Mouse (Mus musculus) forebrain, embryonic 16.5 days (tissue): ENCODE results near the gene 9230102O04Rik. TPM values are rescaled to one million over a fixed set of nuclear protein-coding genes. Genes with fewer than 3 reads are reported as not detected.

ENCODE experiments used
- ATAC-seq: fragments of 200-750 bp; cut with Nextera tagmentation; 2 replicates; pipeline ENCODE4 v1.8.0; 2017; ENCODE audit warnings: mild to moderate bottlenecking, moderate library complexity
- H3K27ac ChIP-seq: fragments of 300-500 bp; sonication (generic); 2 replicates; pipeline ENCODE4 v1.5.1; 2014; ENCODE audit warnings: low read length, control low read depth
- H3K27me3 ChIP-seq: fragments of 300-500 bp; sonication (generic); replicated peaks from 2 replicates; pipeline ENCODE4 v1.6.1; 2014; ENCODE audit warnings: low read length; ENCODE audit not compliant: control insufficient read depth, insufficient read depth
- H3K36me3 ChIP-seq: fragments of 300-500 bp; sonication (generic); 2 replicates; pipeline ENCODE4 v1.6.1; 2014; ENCODE audit not compliant: control insufficient read depth, insufficient read depth
- H3K4me1 ChIP-seq: fragments of 300-500 bp; sonication (generic); replicated peaks from 2 replicates; pipeline ENCODE4 v1.6.1; 2014; ENCODE audit warnings: low read length; ENCODE audit not compliant: control insufficient read depth, insufficient read depth
- H3K4me2 ChIP-seq: fragments of 300-500 bp; sonication (generic); 2 replicates; pipeline ENCODE4 v1.6.1; 2014; ENCODE audit warnings: mild to moderate bottlenecking, low read length, control low read depth
- H3K4me3 ChIP-seq: fragments of 300-500 bp; sonication (generic); replicated peaks from 2 replicates; pipeline ENCODE4 v1.5.1; 2014; ENCODE audit warnings: mild to moderate bottlenecking, low read length, control low read depth
- H3K9ac ChIP-seq: fragments of 300-500 bp; sonication (generic); replicated peaks from 2 replicates; pipeline ENCODE4 v1.6.1; 2014; ENCODE audit warnings: low read depth, low read length, control low read depth
- H3K9me3 ChIP-seq: fragments of 300-500 bp; sonication (generic); 2 replicates; pipeline ENCODE4 v1.6.1; 2016; ENCODE audit warnings: low read length; ENCODE audit not compliant: control insufficient read depth
- WGBS: fragments of 180-500 bp; shearing (Covaris S2); extraction: QIAGEN DNeasy Blood & Tissue Kit; methylation state at CpG from one replicate; pipeline ENCODE4 v1.1.7; 2014; 5-methylcytosine and 5-hydroxymethylcytosine counted together
- polyA plus RNA-seq: library from polyadenylated mRNA; unstranded; fragments of >200 nt; fragmentation: Nextera tagmentation; extraction: Ambion mirVana; gene quantifications from 2 replicates; pipeline ENCODE4 v1.2.1, GENCODE M21; 2015

The 9230102O04Rik gene
- polyA plus RNA-seq, 1 experiment from 2014 or later, result not detected

DNA sequence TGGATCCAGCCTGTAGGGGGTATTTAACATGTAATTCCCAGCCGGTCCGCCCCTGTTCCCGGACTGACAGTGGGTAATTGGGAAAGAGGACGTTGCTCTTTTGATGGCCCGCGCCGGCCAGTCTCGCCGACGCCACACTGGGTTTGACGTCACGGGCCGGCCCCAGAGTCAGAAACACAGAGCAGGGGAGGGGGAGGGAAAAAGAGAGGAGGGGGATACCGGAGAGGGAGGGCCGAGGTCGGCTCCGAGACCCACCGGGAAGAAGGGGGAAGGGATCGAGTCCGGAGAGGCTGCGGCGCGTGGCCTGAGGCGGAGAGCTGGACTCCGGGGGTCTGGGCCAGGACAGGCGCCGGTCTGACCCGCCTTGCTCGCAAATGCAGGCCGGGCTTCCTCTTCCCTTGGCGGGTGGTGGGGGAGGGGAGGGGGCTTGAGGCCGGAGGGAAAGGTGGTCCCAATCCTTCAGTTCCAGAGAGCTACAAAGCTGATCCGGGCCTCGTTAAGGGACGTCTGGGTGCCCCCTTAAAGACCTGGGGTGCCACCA is 8.2 kb downstream of the 9230102O04Rik start, which contains the start of gene 4930412O13Rik:
Gene 4930412O13Rik (plus strand): TSS at position 202 of the 541 bp plus-strand sequence.
- peaks cover 36% of the 10 kb centered on the region for H3K4me1 ChIP-seq
- peak within 1 kb of the TSS; percentile 10; the same call in 1 of the 2 replicates for H3K4me3 ChIP-seq
- no peaks in the 10 kb centered on the region for H3K9me3 ChIP-seq
- H3K27ac ChIP-seq, result no peak within 1 kb of the TSS
- WGBS, result 1% methylated on average over 34 of the region's 35 CpGs
- no peaks in the 10 kb centered on the region for H3K36me3 ChIP-seq
- H3K27me3 ChIP-seq, result peaks cover 53% of the 10 kb centered on the region
- H3K9ac ChIP-seq, result no peak within 1 kb of the TSS
- ATAC-seq, result no peak
- peak within 1 kb of the TSS; percentile 30; the same call in 1 of the 2 replicates for H3K4me2 ChIP-seq

DNA sequence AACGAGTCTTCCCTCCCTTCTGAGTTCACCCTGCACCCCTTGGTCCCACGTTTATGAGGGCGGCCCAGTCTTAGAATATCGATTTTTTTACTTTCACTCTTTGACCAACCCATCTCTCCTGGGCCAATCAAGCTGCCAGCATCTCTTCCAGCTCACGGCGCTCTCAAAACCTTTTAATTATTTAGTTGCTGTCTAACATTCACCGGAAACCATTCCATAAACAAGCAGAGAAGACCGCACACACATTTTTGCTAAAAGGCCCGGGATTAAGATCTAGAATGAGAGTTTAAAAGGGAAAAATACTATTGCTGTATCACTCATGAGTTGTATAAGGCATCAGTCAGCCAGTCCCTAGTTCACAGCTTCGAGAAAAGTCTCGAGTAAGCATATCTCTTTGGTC is 9.1 kb downstream of the 9230102O04Rik start:
- Histone ChIP-seq H3K9ac (no peak overlapping the region), H3K27me3 (peaks cover 53% of the 10 kb centered on the region), H3K4me1 (peaks cover 36% of the 10 kb centered on the region), H3K36me3 (no peaks in the 10 kb centered on the region), H3K4me3 (no peak overlapping the region), H3K27ac (no peak overlapping the region), H3K4me2 (no peak overlapping the region), H3K9me3 (no peaks in the 10 kb centered on the region)
- no peak for ATAC-seq
- 2% methylated on average over 11 of the region's 11 CpGs for WGBS

DNA sequence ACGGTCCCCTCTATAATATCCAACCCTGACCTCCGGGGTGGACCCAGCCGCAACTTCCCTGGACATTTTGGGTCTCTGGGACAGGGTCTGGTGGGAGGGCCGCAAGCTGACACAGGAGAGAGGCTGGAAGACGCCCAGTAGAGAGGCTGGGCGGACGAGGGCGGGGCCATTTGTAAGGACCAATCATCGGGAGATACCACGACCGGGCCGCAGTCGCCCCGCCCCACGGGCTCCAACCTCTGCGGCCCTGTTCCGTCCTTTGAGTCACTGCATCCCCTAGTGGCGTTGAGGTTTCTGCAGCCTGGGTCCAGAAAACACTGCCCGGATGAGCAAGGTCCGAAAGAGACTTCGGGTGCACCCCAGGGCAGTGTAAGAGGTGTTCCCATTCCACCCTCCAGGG is 9.8 kb downstream of the 9230102O04Rik start:
- H3K4me1 ChIP-seq, result peaks cover 36% of the 10 kb centered on the region
- peaks cover 50% of the 10 kb centered on the region for H3K27me3 ChIP-seq
- ATAC-seq, result peak; percentile 89
- H3K9me3 ChIP-seq, result no peaks in the 10 kb centered on the region
- H3K9ac ChIP-seq, result no peak overlapping the region
- H3K4me2 ChIP-seq, result peak overlapping the region; percentile 61
- no peaks in the 10 kb centered on the region for H3K36me3 ChIP-seq
- H3K4me3 ChIP-seq, result peak overlapping the region; percentile 38
- H3K27ac ChIP-seq, result no peak overlapping the region
- under 1% methylated on average over 20 of the region's 21 CpGs for WGBS

DNA sequence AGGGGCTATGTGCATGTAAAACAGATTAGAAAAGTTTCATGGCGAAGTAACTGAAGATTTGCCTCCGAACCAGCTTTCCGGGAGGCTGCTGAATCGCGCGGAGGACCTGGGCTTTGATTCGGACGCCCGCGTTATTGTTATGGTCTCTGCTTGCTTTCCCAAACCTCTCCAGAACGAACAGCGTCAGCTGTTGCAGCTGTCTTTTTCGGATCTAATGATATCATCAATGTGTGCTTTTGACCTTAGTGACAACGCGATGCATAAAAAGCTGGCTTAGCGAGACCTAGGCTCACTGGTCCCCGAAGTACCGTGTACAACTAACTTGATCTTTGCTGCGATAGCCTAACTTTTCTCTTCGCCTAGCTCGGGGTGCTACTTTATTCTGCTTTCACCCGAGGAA is 10.2 kb downstream of the 9230102O04Rik start:
- H3K4me1 ChIP-seq, result peaks cover 36% of the 10 kb centered on the region
- peak; percentile 1; the same call in 1 of the 2 replicates for ATAC-seq
- no peak overlapping the region for H3K27ac ChIP-seq
- H3K4me3 ChIP-seq, result peak overlapping the region; percentile 38
- H3K9me3 ChIP-seq, result no peaks in the 10 kb centered on the region
- WGBS, result under 1% methylated on average over 22 of the region's 22 CpGs
- H3K9ac ChIP-seq, result no peak overlapping the region
- H3K27me3 ChIP-seq, result peaks cover 51% of the 10 kb centered on the region
- peak overlapping the region; percentile 61 for H3K4me2 ChIP-seq
- H3K36me3 ChIP-seq, result no peaks in the 10 kb centered on the region

DNA sequence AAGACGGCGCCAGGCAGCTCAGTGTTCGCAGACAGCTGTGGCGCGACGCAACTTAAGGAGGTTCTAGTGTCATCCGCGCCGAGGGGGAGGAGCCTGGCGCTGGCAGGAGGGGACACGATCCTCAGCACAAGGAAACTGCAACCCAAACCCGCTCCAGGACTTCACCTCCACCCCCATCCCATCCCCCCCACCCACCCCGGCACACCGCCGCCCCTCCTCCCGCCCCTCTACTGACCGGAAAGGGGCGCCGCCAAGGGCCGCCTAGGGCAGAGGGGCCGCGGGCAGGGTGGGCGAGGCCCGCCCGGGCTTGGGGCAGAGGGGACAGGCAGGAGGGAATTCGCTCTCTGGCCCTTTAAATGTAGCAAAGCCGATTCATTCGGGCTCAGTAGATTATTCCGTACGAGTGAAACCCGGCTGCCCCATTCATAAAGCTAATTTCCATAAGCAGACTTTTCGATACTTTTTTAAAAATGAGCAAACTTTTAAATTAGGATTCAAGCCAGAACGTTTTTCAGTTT is 10.7 kb downstream of the 9230102O04Rik start:
- Histone ChIP-seq H3K27ac (no peak overlapping the region), H3K27me3 (peaks cover 56% of the 10 kb centered on the region), H3K36me3 (no peaks in the 10 kb centered on the region), H3K4me3 (peak overlapping the region; percentile 38), H3K4me1 (peaks cover 36% of the 10 kb centered on the region), H3K4me2 (peak overlapping the region; percentile 61), H3K9ac (no peak overlapping the region), H3K9me3 (no peaks in the 10 kb centered on the region)
- ATAC-seq, result no peak
- 0% methylated on average over 32 of the region's 33 CpGs for WGBS

DNA sequence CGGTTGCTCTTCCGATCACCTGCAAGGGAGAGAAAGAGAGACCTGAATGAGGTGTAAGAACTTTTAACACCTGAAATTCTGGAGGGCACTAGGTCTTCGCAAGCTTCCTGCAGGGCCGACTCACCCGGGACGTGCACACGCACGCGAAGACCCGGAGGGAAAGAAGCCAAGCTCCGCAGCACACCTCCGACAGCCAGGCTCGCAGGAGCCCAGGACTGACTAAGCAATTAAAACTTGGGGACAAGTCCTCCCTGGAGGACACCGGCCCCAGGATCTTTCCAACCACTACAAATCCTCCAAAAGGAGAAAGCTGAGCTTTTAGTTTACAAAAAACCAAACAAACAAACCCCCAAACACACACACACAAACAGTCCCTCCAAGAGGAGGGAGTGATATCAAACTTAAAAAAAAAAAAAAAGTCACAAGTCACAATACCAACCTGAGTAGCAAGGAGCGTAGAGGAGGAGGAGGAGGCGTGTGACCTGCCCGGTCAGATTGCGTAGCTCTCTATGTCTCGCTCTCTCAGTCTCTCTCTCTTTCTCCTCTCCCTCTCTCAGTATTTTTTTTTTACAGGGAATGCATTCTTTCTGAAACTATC is 11.3 kb downstream of the 9230102O04Rik start:
- WGBS, result under 1% methylated on average over 19 of the region's 19 CpGs
- no peaks in the 10 kb centered on the region for H3K36me3 ChIP-seq
- peaks cover 36% of the 10 kb centered on the region for H3K4me1 ChIP-seq
- ATAC-seq, result no peak
- H3K4me3 ChIP-seq, result peak overlapping the region; percentile 38
- no peaks in the 10 kb centered on the region for H3K9me3 ChIP-seq
- no peak overlapping the region for H3K27ac ChIP-seq
- peak overlapping the region; percentile 61 for H3K4me2 ChIP-seq
- peaks cover 61% of the 10 kb centered on the region for H3K27me3 ChIP-seq
- no peak overlapping the region for H3K9ac ChIP-seq

DNA sequence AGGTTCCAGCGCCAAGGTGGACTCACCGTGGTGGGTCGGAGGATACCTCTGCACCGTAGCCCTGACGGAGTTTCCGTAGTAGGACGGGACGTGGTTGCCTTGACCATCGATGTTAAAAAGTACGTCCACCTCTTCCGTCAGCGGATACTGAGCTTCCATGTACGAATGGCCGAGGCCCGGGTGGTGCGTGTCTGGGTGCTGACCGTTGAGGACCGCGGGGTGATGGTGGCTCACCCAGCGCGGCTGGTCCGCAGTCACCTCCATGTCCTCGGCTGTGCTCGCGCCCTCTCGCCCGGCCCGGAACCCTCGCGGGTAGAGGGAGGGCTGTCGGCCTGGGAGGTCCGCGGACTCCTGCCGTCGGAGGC is 12.0 kb downstream of the 9230102O04Rik start:
- no peak overlapping the region; the same call in 1 of the 2 replicates for H3K4me3 ChIP-seq
- H3K9me3 ChIP-seq, result no peaks in the 10 kb centered on the region
- peaks cover 68% of the 10 kb centered on the region for H3K27me3 ChIP-seq
- peaks cover 28% of the 10 kb centered on the region for H3K4me1 ChIP-seq
- WGBS, result under 1% methylated on average over 35 of the region's 35 CpGs
- ATAC-seq, result no peak
- no peak overlapping the region for H3K9ac ChIP-seq
- H3K27ac ChIP-seq, result no peak overlapping the region
- no peaks in the 10 kb centered on the region for H3K36me3 ChIP-seq
- no peak overlapping the region for H3K4me2 ChIP-seq

DNA sequence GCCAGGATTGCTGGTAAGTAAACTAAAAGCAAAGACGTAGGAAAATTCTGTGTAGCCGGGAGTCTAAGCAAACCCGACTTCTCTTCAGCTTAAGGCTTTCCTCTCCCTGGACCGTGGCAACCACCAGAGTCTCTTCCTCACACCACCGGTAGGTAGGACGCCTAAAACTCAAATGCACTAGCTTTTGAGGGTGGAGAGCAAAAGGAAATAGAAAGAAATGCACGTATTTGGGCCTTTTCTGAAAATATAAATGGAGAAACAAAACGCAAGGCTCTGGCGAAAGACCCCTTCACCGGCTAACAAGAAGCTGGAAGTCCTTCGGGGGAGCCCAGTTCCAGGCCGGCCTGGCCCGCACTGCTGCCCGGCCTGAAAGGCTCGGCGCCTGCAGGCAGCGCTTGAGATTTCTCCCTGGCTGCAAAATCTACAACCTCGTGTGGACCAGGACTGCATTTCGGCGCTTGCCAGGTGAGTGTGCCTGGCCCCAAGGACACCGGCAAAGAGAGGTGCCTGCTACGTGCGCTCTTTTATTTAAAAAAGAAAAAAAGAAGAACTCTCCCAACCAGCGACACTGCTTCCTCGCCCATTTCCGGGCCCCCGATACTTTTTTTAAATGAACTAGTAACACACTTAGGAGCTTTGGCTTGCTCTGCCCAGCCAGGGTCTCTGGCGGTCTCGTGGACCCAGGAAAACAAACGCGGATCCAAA is 12.6 kb downstream of the 9230102O04Rik start:
- ATAC-seq, result no peak
- Histone ChIP-seq H3K9me3 (no peaks in the 10 kb centered on the region), H3K4me1 (peaks cover 25% of the 10 kb centered on the region), H3K4me3 (no peak overlapping the region), H3K9ac (no peak overlapping the region), H3K4me2 (no peak overlapping the region), H3K27me3 (peaks cover 70% of the 10 kb centered on the region), H3K36me3 (no peaks in the 10 kb centered on the region), H3K27ac (no peak overlapping the region)
- WGBS, result 2% methylated on average over 31 of the region's 31 CpGs

DNA sequence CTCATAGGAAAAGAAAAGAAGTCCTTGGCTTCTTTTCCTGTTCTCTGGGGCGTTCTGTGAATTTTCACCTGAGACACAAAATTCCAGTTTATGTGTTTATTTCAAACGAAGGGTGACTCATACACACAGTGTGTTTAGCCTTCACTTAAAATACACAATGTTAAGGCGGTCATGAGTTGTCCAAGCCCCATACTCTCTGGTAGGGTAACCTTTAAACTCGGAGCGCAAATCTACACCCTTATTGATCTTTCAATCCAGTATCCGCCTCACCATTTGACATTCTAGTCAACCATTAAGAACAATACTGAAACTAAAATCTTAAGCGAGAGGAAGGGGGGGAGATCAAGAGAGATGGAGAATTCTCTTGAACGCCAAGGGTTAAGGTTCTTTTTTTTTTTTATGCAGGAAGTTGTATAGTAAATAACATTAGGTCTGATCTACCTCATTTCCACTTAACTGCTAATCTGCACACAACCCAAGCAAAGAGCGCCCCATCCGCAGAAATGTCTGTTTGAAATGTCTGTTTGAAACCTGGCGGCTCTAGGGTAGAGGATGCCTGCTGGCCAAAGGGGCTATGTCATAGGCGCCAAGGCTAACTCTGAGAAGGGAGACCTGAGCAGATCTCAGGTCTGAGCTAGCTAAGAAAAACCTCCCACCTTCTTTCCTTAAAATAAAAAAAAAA is 13.5 kb downstream of the 9230102O04Rik start:
- H3K27me3 ChIP-seq, result peaks cover 72% of the 10 kb centered on the region
- 8% methylated on average over 12 of the region's 12 CpGs for WGBS

More for the DNA sequence above, 13.5 kb downstream of the 9230102O04Rik start:
- no peak overlapping the region for H3K4me3 ChIP-seq
- peaks cover 17% of the 10 kb centered on the region for H3K4me1 ChIP-seq
- H3K27ac ChIP-seq, result no peak overlapping the region
- ATAC-seq, result no peak
- H3K36me3 ChIP-seq, result no peaks in the 10 kb centered on the region
- H3K9me3 ChIP-seq, result no peaks in the 10 kb centered on the region
- H3K9ac ChIP-seq, result no peak overlapping the region
- no peak overlapping the region for H3K4me2 ChIP-seq
